Mouse (Mus musculus) ZHBTc4 (cell line): ENCODE measurements at regions not wholly inside any gene's neighbourhood (a gene's known extent, or its start where the extent isn't known, plus 50 kb on each side); places are given as distances from the start of the nearest gene placed in this dataset.

ENCODE experiments used
- DNase-seq: peaks from one replicate; pipeline ENCODE4 v3.0.0-alpha.2; 2011; ENCODE audit warnings: low read depth, low spot score

DNA sequence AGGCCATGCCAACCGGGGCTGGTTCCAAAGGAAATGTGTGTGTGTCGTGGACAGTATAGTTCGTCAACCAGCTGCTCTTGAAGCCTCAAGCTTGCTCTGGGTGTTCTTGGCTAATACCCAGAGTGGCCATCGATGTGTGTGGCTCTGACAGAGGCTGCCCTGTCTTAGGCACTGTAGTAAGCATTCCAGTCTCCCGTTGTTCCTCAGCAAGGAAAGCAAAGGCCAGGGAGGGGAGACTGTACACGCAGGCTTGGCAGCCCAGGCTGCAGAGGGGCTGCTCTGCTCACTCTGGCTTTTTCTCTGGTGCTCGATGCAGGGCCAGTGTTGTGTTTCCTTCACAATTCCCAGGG is 106.1 kb upstream of the Unc5b start:
- no peak for DNase-seq

- no peak for DNase-seq
Measured at GRCm38 (mm10) chr10:60936659-60937516, 105.5 kb upstream of the Unc5b start.

GRCm38 (mm10) chr10:60934297-60935286 is 103.2 kb upstream of the Unc5b start:
- peak; percentile 69 for DNase-seq

DNA sequence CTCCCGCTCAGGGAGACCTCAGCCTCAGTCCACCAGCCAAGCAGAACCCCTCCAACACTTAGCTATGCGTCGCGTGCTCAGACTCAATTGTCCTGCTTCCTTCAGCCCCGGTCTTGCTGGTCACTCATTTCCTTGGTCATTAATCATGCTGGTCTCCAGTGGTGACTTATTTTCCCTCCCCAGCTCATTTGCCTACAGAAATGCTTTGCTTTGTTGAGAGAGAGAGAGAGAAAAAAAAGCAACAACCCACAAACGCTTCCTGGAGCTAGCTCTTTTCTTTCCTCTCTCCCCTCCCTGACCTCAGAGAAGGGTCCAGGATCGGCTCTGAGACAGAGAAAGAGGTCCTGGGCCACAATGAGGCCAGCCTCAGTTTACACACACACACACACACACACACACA is 102.5 kb upstream of the Unc5b start:
- DNase-seq: no peak

DNA sequence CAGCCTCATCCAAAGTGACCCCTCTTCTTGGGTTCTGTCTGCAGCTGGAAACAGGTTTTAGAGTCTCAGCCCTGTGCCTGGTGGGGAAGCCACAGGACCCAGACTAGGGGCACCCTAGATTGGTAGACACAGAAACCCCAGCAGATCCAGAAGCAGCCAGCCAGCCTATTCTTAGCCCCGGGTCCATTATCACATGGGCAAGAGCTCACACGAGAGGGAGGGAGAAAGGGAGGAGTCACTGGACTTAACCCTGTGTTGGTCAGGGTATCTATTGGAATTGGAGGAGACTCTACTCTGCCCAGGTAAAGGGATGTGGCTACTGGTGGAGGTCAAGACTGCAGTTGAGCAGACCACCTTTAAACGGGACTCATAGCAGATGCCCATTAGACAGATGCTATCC is 101.5 kb upstream of the Unc5b start:
- no peak for DNase-seq

GRCm38 (mm10) chr10:60931891-60932378 is 100.6 kb upstream of the Unc5b start:
- DNase-seq: no peak

DNA sequence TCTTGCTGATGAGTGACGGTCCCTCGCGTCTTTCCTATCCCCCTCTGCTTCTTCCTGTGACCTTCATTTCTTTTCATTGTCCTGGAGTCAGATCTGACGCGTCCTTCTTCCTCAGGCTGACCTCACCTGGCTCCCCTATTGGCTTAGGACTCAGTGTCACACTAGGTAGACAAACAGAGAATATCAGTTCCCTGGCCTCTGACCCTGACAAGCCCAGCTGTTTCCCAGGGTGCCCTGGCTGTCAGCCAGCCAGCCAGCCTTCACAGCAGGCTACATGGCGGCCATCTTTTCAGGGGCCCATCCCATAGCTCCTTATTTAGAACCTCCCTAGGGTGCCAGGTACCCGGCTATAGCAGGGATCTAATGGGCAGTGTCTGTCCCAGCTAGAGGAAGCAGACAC is 97.3 kb upstream of the Unc5b start:
- no peak for DNase-seq

- no peak for DNase-seq
Measured at GRCm38 (mm10) chr10:60928164-60928563, 96.8 kb upstream of the Unc5b start.

GRCm38 (mm10) chr10:60926632-60927031 is 95.3 kb upstream of the Unc5b start:
- no peak for DNase-seq

- no peak for DNase-seq
Measured at GRCm38 (mm10) chr10:60925644-60926043, 94.3 kb upstream of the Unc5b start.

GRCm38 (mm10) chr10:60925198-60925597 is 93.8 kb upstream of the Unc5b start:
- no peak for DNase-seq

GRCm38 (mm10) chr10:60923806-60924205 is 92.4 kb upstream of the Unc5b start:
- DNase-seq: no peak

GRCm38 (mm10) chr10:60920621-60921020 is 89.2 kb upstream of the Unc5b start:
- DNase-seq: no peak

DNA sequence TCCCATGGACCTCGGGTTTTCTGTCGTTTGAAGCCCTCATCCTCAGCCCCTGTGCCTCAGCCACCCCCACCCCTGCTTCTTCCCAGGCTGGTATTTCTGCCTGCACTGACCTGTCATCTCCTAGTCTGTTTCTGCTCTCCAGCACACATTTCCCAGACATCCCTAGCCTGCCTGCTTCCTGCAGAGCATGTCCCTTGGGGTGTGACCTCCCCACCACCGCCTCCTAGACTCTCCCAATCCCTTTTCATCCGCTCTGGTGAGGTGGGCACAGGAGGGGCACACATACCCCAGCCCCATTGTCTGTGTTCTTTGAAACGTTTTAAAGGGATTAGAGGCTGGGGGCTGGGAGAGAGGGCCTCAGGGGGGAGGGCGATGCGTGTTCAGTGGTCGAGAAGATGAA is 86.6 kb upstream of the Unc5b start:
- no peak for DNase-seq

DNA sequence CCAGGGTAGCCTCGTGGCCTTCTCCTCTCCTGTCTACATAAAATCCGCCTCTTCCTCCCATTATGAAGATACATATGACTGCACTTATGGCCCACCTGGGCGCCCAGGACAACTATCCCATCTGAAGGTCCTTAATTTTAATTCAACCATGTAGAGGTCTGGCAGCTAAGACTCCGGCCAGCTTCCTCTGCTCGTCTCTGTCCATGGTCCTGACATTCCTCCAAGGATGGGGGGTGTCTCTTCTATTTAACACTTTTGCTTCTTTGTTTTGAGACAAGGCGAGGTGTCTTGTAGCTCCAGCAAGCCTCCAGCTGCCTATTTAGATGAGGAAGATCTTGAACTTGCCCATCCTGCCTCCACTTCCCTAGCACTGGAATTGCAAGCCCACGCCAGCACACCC is 83.0 kb upstream of the Unc5b start:
- DNase-seq: peak; percentile 70

- DNase-seq: no peak
Measured at GRCm38 (mm10) chr10:60913456-60913900, 82.1 kb upstream of the Unc5b start.

GRCm38 (mm10) chr10:60904351-60904750 is 73.0 kb upstream of the Unc5b start:
- no peak for DNase-seq

- DNase-seq: peak; percentile 25
Measured at GRCm38 (mm10) chr10:60900992-60901391, 69.6 kb upstream of the Unc5b start.

GRCm38 (mm10) chr10:60893810-60894147 is 62.4 kb upstream of the Unc5b start:
- no peak for DNase-seq

DNA sequence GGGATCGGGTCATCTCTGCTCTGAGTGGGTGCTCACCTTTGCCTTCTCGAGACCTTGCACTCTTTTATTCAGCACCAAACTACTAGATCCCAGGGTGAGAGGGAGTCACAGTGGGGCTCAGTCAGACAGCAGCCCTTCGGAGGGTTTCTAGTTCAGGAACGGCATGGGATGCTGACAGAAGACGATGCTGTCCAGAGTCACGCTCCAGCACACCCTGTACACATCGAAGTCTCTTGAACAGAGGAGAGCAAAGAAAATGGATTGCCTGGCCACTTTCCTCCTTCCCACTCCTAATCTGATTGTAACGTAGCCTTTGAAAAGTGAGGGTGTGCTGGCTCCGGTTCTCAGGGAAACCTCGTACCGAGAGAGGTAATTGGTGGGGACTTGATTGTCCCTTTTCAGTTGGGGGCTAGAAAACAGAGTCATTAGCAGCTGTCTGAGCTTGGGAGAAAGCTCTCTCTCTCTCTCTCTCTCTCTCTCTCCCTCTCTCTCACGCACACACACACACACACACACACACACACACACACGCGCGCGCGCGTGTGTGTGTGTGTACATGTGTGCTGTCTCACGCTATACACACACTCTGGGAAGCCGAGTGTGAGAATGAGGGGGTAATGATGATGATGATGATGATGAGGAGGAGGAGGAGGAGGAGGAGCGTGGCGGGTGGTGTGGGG is 61.9 kb upstream of the Unc5b start:
- DNase-seq: no peak

DNA sequence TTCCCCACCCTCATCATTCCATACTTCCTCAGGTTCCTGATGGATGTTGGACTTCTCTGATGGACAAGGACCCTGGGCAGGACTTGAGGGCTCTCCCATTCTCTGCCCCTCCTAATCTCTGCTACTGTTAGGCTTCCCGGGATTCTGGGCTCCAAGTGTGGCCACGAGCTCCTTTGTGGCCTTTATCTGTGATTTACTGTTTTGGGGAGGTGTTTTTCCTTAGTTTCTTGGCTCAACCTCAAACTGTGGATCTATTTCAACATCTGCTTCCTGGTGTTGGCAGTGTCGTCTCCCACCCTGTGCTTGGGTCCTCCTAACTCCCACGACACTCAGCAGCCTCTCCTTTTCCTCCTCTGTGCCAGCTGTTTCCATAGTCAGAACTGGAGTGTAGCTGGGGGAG is 61.3 kb upstream of the Unc5b start:
- no peak for DNase-seq
